Mouse (Mus musculus): ENCODE measurements at regions not wholly inside any gene's neighbourhood (a gene's known extent, or its start where the extent isn't known, plus 50 kb on each side); places are given as distances from the start of the nearest gene placed in this dataset.

DNA sequence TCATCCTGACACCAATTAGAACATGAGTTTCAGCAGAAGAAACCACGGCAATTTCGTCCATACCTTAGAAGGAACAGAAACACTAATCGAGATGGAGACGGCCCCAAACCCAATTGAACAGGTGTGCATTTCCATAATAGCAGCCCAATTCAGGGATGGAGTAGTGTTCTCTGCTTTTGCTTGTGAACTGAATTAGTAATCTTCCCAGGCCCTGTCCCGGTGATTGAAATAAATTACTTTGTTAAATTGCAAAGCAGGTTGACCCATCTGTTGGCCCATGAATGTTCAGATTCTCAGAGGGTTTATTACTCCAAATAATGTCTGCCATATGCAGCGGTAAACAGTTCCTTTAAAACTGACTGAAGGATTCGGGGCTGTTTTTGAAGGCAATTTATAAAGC lies 388.5 kb upstream of the Nfe2l3 start:
- no peak for TF ChIP-seq CTCF (IDR thresholded peaks at IDR 0.05)
- TF ChIP-seq EP300 (IDR thresholded peaks at IDR 0.05), result no peak

All from lung, postnatal 0 days (tissue).